Mouse (Mus musculus): ENCODE data around the gene Sars. TPM values are rescaled to one million over a fixed set of nuclear protein-coding genes. Genes with fewer than 3 reads are reported as not detected.

Gene Sars
- polyA plus RNA-seq, 1 experiment from 2014 or later, result 79.7 TPM

- 84% methylated on average over 8 of the region's 8 CpGs for WGBS
- Histone ChIP-seq H3K9me3 (replicated peaks) (no peaks in the 10 kb centered on the region), H3K4me2 (no peak overlapping the region), H3K9ac (no peak overlapping the region), H3K4me3 (no peak overlapping the region), H3K4me1 (replicated peaks) (peaks cover 11% of the 10 kb centered on the region; the same call in 1 of the 2 replicates), H3K27ac (no peak overlapping the region), H3K36me3 (no peaks in the 10 kb centered on the region), H3K27me3 (no peaks in the 10 kb centered on the region)
- no peak for ATAC-seq (replicated peaks; ENCODE audit: insufficient number of reproducible peaks, insufficient read depth, low FRiP score, low read depth)
Observed at GRCm38 (mm10) chr3:108408517-108409008, 36.4 kb downstream of the Sars start.

GRCm38 (mm10) chr3:108406306-108406885 lies 38.6 kb downstream of the Sars start:
- Histone ChIP-seq H3K27me3 (peaks cover 7% of the 10 kb centered on the region), H3K9me3 (replicated peaks) (no peaks in the 10 kb centered on the region), H3K9ac (no peak overlapping the region), H3K4me1 (replicated peaks) (peaks cover 11% of the 10 kb centered on the region; the same call in 1 of the 2 replicates), H3K36me3 (no peaks in the 10 kb centered on the region), H3K4me3 (no peak overlapping the region), H3K27ac (no peak overlapping the region), H3K4me2 (no peak overlapping the region)
- ATAC-seq (replicated peaks; ENCODE audit: insufficient number of reproducible peaks, insufficient read depth, low FRiP score, low read depth), result no peak
- 85% methylated on average over 24 of the region's 24 CpGs for WGBS

GRCm38 (mm10) chr3:108405536-108406305 lies 39.3 kb downstream of the Sars start:
- H3K4me2 ChIP-seq, result no peak overlapping the region
- H3K9me3 ChIP-seq (replicated peaks), result no peaks in the 10 kb centered on the region
- H3K36me3 ChIP-seq, result no peaks in the 10 kb centered on the region
- no peak overlapping the region for H3K4me3 ChIP-seq
- H3K27ac ChIP-seq, result no peak overlapping the region
- H3K4me1 ChIP-seq (replicated peaks), result peaks cover 7% of the 10 kb centered on the region; the same call in 1 of the 2 replicates
- WGBS, result 43% methylated on average over 14 of the region's 14 CpGs
- peaks cover 7% of the 10 kb centered on the region for H3K27me3 ChIP-seq
- ATAC-seq (replicated peaks; ENCODE audit: insufficient number of reproducible peaks, insufficient read depth, low FRiP score, low read depth), result no peak
- H3K9ac ChIP-seq, result no peak overlapping the region

GRCm38 (mm10) chr3:108402528-108402920 lies 42.5 kb downstream of the Sars start:
- H3K9ac ChIP-seq, result no peak overlapping the region
- no peaks in the 10 kb centered on the region for H3K9me3 ChIP-seq (replicated peaks)
- H3K27ac ChIP-seq, result no peak overlapping the region
- no peaks in the 10 kb centered on the region for H3K36me3 ChIP-seq
- H3K4me3 ChIP-seq, result no peak overlapping the region
- no peak overlapping the region for H3K4me2 ChIP-seq
- peaks cover 7% of the 10 kb centered on the region for H3K27me3 ChIP-seq
- 90% methylated on average over 15 of the region's 15 CpGs for whole genome bisulfite sequencing
- H3K4me1 ChIP-seq (replicated peaks), result peaks cover 7% of the 10 kb centered on the region; the same call in 1 of the 2 replicates
- no peak for ATAC-seq (replicated peaks; ENCODE audit: insufficient number of reproducible peaks, insufficient read depth, low FRiP score, low read depth)

- Histone ChIP-seq H3K9ac (no peak overlapping the region), H3K4me1 (replicated peaks) (peaks cover 7% of the 10 kb centered on the region; the same call in 1 of the 2 replicates), H3K36me3 (no peaks in the 10 kb centered on the region), H3K4me2 (peak overlapping the region; percentile 48), H3K4me3 (no peak overlapping the region), H3K27ac (no peak overlapping the region), H3K9me3 (replicated peaks) (no peaks in the 10 kb centered on the region), H3K27me3 (peaks cover 7% of the 10 kb centered on the region)
- 34% methylated on average over 22 of the region's 22 CpGs for WGBS
- ATAC-seq (replicated peaks; ENCODE audit: insufficient number of reproducible peaks, insufficient read depth, low FRiP score, low read depth), result peak; percentile 93
Observed at GRCm38 (mm10) chr3:108401692-108402527, 43.1 kb downstream of the Sars start.

GRCm38 (mm10) chr3:108400442-108400841 lies 44.6 kb downstream of the Sars start:
- ATAC-seq (replicated peaks; ENCODE audit: insufficient number of reproducible peaks, insufficient read depth, low FRiP score, low read depth), result no peak
- H3K4me1 ChIP-seq (replicated peaks), result peaks cover 7% of the 10 kb centered on the region; the same call in 1 of the 2 replicates
- H3K27me3 ChIP-seq, result peaks cover 7% of the 10 kb centered on the region
- no peak overlapping the region for H3K4me3 ChIP-seq
- H3K4me2 ChIP-seq, result no peak overlapping the region
- H3K36me3 ChIP-seq, result no peaks in the 10 kb centered on the region
- no peak overlapping the region for H3K9ac ChIP-seq
- WGBS, result 73% methylated on average over 5 of the region's 5 CpGs
- no peaks in the 10 kb centered on the region for H3K9me3 ChIP-seq (replicated peaks)
- H3K27ac ChIP-seq, result no peak overlapping the region

- H3K9me3 ChIP-seq (replicated peaks), result no peaks in the 10 kb centered on the region
- no peak overlapping the region for H3K4me2 ChIP-seq
- no peak for ATAC-seq (replicated peaks; ENCODE audit: insufficient number of reproducible peaks, insufficient read depth, low FRiP score, low read depth)
- peaks cover 7% of the 10 kb centered on the region; the same call in 1 of the 2 replicates for H3K4me1 ChIP-seq (replicated peaks)
- H3K36me3 ChIP-seq, result no peaks in the 10 kb centered on the region
- WGBS, result 87% methylated on average over 9 of the region's 9 CpGs
- no peak overlapping the region for H3K9ac ChIP-seq
- H3K27me3 ChIP-seq, result peaks cover 6% of the 10 kb centered on the region
- H3K4me3 ChIP-seq, result no peak overlapping the region
- no peak overlapping the region for H3K27ac ChIP-seq
Observed at GRCm38 (mm10) chr3:108398281-108398680, 46.7 kb downstream of the Sars start.

GRCm38 (mm10) chr3:108392793-108393192 lies 52.2 kb downstream of the Sars start:
- Histone ChIP-seq H3K27ac (no peak overlapping the region), H3K27me3 (peaks cover 4% of the 10 kb centered on the region; the same call in 1 of the 2 replicates), H3K9ac (no peak overlapping the region), H3K4me3 (no peak overlapping the region), H3K36me3 (no peaks in the 10 kb centered on the region), H3K4me1 (replicated peaks) (peaks cover 12% of the 10 kb centered on the region), H3K4me2 (0 out of 2 replicates have a peak overlapping the region, but pooled peaks have one; percentile 6), H3K9me3 (replicated peaks) (no peaks in the 10 kb centered on the region)
- 55% methylated on average over 15 of the region's 15 CpGs for WGBS
- no peak for ATAC-seq (replicated peaks; ENCODE audit: insufficient number of reproducible peaks, insufficient read depth, low FRiP score, low read depth)

- 26% methylated on average over 10 of the region's 10 CpGs for WGBS
- 0 out of 2 replicates have a peak, but pooled peaks cover under 1% of the 10 kb centered on the region for H3K36me3 ChIP-seq
- H3K4me1 ChIP-seq (replicated peaks), result peaks cover 12% of the 10 kb centered on the region
- H3K4me2 ChIP-seq, result 0 out of 2 replicates have a peak overlapping the region, but pooled peaks have one; percentile 6
- H3K27ac ChIP-seq, result no peak overlapping the region
- no peak overlapping the region for H3K4me3 ChIP-seq
- ATAC-seq (replicated peaks; ENCODE audit: insufficient number of reproducible peaks, insufficient read depth, low FRiP score, low read depth), result no peak
- no peaks in the 10 kb centered on the region for H3K9me3 ChIP-seq (replicated peaks)
- no peak overlapping the region for H3K9ac ChIP-seq
- peaks cover 4% of the 10 kb centered on the region; the same call in 1 of the 2 replicates for H3K27me3 ChIP-seq
Observed at GRCm38 (mm10) chr3:108392299-108392698, 52.7 kb downstream of the Sars start.

- peak overlapping the region; percentile 38 for H3K9ac ChIP-seq
Observed at GRCm38 (mm10) chr3:108389111-108389545, 55.9 kb downstream of the Sars start.

More at GRCm38 (mm10) chr3:108389111-108389545, 55.9 kb downstream of the Sars start:
- 0% methylated on average over 5 of the region's 5 CpGs for WGBS
- ATAC-seq (replicated peaks; ENCODE audit: insufficient number of reproducible peaks, insufficient read depth, low FRiP score, low read depth), result peak; percentile 76
- H3K4me3 ChIP-seq, result no peak overlapping the region; the same call in 1 of the 2 replicates
- peaks cover 8% of the 10 kb centered on the region; the same call in 1 of the 2 replicates for H3K36me3 ChIP-seq
- peak overlapping the region; percentile 41 for H3K4me2 ChIP-seq
- peak overlapping the region; percentile 48; the same call in 1 of the 2 replicates for H3K27ac ChIP-seq
- peaks cover 23% of the 10 kb centered on the region for H3K4me1 ChIP-seq (replicated peaks)
- peaks cover 4% of the 10 kb centered on the region; the same call in 1 of the 2 replicates for H3K27me3 ChIP-seq
- H3K9me3 ChIP-seq (replicated peaks), result no peaks in the 10 kb centered on the region

Data from heart, embryonic 15.5 days (tissue).